Mouse (Mus musculus): ENCODE measurements around the gene AL731706.2.
A peak's percentile ranks its signal among the peaks of the same experiment; 100 is the strongest.
"Not testable (repeated sequence)": the region's sequence is repeated elsewhere in the genome, so short reads cannot be mapped to it uniquely, and the experiment has no call there.

The AL731706.2 gene

DNA sequence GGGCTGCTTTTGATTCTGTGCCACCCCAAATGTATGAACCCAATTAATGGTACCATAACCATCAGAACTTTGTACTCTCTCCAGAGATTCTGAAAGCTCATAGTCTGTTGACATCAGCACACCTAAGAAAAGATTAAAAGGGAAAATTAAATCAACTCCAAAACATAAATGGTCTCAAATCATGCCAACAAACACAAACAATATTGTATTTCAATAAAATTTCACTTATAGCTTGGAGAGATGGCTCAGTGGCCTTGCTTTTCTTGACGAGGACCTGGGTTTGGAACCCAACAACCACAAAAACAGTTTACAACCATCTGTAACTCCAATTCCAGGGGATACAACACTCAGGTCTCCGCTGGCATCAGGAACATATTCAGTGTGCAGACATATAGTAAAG lies at the start of gene AL731706.2:
Gene AL731706.2, minus strand, starts transcription at position 101 of the 400 bp plus-strand sequence.
- DNase-seq (ENCODE audit: low spot score) = no peak

DNA sequence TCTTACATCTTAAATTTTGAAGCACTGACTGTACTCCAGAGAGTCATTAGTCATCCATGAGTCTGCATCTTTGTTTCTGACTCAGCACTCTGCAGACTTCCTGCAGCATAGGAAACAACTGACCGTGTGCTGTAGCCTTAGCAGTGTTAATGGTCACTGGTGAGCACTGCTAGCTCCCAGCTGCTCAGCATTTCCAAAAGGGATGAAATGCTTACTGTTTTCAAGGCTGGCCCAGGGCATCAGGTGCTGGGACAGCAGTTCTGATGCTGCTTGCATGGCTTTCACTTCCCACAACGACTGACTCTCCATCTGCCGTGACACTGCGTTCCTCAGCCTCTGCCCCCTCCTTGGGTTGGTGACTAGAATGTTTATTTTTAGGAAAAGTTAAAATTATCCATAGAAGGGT lies 35.5 kb upstream of the AL731706.2 start:
- DNase-seq (ENCODE audit: low spot score) = no peak

DNA sequence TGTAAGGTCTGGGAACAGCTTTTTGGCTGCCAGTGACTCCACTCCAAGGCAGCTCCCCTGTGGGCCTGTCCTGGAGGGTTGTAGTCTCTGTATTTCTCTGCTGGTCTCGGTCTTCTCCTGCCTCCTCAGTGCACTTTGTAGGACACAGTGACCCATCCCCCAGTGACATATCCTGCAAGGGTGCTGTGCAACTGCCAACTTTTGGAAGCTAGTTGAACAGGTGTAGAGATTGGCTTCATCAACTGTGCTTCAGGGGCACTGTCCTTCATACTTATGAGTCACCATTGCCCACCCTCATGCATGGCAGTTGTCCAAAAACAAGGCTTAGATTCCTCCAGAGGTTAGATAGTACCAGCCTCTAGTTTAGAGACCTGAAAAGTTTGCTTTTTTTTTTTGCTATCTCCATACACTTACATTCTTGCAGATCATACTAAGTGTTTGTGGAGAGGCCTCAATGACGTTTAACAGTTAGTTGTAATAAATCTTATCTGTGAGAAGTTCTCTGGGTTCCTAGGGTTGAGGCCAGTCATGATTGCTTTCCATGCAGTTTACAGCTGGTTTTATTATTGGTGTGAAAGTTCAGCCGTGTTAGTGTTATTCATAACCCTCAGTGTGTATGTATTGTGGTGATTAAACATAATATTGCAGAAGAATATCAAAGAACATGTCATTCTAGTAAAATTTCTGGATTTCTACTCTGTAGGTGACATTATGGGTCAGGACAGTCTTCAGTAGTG lies 34.9 kb upstream of the AL731706.2 start:
- no peak for DNase-seq (ENCODE audit: low spot score)

DNA sequence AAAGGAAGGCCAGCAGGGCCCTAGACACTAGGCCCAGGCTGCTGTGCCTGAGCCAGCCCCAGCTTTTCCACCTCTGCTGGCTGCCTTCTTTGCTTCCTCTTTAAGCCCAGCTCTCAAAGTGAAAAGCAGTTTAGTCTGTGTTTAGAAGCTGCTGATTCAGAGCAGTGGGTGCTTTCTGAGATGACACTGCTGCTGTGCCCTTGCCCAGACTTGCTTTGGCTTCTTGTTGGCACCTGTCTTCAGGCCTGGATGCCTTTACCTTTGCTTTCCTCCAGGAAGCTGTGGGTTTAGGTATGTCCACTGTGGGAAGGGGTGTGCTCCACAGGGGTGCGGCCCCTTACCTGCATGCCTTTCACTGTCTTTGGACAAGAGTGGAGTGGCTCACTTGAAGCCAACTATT lies 34.0 kb upstream of the AL731706.2 start:
- DNase-seq (ENCODE audit: low spot score) = no peak

DNA sequence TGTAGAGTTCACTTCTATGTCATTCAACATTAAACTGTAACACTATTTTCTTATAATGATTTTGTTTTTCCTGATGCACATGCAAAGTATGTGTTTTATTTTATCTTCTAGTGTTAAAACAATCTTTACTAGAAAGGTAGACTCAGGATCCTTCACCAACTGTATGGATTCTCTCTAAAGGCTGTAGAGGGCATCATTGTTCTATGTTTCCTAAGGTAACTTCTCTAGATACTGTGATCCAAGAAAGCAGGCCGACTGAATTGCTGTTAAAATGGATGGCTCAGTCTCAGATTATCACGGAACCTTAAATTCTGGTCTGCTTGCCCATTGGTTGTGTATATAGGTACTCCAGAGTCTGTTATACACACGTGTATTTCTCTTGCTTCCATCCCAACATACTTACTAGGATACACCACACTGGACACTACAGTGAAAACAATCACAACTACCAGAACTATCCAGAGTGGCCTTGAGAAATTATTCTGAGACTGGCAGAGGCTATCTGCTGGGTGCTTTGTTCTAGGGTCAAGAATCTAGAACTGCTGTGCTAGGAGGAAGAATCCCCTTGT lies 28.9 kb upstream of the AL731706.2 start:
- DNase-seq (ENCODE audit: low spot score) = no peak

DNA sequence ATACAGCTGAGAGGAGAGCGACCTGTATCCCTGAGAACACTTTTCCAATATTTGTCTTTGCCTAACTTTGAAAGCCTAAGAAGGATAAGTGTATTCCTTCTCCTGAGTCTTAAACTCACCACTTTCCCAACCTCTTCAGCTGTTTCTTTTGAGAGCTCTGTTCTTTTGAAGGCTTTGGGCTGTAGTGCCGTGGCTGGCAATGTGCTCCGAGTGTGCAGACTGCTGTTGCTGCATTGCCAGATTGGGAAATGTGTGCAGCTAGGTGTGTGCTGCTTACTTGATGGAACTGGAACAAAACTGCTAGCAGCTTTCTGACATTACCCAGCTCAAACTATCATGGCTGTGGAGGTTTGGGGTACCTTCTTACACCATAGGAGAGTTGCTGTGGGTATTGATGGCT lies 27.5 kb upstream of the AL731706.2 start:
- DNase-seq (ENCODE audit: low spot score) = no peak

DNA sequence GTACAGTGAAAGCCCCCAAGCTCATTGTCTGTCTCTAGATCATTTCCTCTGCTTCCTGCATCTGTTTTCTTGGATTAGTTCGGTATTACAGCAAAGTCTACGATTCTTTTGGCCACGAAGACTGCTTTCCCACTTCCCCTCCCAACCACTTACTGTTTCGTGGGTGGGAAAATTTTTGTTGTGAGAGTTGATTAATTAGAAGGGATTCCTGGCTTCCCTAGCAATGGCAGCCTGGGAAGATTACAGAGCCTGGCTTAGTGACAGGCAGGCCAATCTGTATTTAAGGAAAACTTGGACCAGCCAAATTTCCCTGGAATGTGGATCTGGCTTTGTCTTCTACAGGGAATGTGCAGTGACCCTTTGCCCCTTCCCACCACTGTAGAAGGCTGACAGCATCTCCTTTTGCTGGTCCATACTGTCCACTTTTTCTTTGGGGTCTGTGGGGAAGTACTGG lies 26.5 kb upstream of the AL731706.2 start:
- no peak for DNase-seq (ENCODE audit: low spot score)

DNA sequence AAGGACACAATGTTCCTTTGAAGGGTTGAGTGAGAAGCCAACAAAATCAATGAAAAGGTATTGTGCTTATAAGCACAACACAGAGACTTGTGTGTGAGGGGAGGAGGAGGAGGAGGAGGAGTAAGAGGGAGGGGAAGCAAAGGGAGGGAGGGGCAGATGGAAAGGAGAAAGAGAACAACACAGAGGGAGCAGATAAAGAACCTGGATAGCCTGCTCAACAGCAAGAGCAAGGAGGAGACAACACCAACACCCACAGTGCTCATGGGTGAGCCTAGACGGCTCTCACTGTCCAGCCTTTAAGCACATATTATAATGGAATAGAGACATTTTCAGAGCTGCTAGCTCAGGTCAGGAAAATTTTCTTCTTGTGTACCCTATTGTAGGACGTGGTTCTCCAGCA lies 23.8 kb upstream of the AL731706.2 start:
- DNase-seq (ENCODE audit: low spot score) = no peak

DNA sequence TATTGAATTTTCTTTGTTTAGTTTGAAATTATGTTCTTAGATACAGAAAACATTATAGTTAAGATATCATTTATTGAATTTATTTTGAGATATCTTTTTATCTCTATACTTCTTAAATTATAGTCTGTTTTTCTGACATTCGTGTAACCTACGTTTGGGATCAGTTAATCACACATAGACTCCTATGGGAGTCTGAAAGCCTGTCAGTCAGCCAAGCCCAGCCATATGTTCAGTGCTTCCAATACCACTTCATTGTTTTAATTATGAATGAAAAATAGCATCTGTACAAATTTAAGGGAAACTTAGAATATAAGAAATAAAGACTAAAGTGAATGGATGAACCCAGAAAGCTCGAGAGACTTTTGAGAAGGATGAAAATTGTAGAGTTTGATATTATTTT lies 23.1 kb upstream of the AL731706.2 start:
- no peak for DNase-seq (ENCODE audit: low spot score)

DNA sequence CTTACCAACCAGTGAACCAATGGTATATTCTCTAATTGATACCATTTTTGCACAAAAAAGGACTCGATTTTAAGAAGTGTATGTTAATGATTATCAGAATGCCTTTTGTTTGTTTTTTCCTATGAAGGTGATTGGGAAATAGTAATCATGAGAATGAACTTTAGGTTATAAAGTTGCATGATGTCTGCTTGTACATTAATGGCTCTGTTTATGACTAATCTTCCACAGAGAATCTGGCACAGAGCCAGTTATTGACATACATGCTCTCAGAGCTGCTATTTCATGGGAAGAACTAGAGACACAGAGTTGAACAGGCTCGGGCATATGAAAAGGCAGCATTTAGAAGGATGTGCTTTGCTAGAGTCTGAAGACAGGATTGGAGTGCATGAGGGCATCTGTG lies 10.7 kb upstream of the AL731706.2 start:
- no peak for DNase-seq (ENCODE audit: low spot score)

DNA sequence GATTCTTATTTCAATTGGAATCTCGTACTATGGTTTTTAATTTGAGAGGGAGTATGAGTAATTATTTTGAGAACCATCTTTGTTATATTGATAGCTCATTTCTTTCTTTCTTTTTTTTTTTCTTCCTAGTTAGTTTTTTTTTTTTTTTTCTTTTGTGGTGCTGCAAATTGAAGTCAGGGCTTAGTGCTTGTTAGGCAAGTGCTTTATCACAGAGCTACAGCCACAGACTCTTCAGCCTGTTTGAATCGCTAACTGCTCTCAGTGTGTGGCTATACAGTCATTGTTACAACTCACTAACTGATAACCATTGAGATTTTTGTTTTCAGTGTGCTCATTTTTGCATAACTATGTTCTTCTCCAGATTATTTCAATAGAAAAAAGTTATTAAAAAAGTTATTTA lies 9.0 kb upstream of the AL731706.2 start:
- no peak for DNase-seq (ENCODE audit: low spot score)

DNA sequence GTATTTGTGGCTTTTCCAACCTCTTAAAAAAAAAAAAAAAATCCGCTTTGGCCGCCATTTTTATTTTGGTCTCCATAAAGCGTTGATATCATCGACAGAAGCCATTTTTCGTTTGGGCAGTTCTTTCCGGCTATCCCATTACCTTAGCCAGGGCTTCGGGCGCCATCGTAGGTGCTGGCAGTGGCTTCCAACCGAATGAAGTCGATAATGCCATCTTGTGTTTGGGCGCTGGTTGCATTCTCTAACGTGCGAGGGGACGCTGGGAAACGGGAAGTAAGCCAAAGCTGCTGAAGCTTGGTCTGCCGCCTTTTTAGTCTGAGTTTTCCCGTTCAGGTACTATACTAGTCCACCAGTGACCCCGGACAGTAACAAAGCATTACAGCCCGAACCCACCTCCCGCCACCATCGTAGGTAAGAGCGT lies 6.5 kb upstream of the AL731706.2 start:
- DNase-seq (ENCODE audit: low spot score) = peak; percentile 99

DNA sequence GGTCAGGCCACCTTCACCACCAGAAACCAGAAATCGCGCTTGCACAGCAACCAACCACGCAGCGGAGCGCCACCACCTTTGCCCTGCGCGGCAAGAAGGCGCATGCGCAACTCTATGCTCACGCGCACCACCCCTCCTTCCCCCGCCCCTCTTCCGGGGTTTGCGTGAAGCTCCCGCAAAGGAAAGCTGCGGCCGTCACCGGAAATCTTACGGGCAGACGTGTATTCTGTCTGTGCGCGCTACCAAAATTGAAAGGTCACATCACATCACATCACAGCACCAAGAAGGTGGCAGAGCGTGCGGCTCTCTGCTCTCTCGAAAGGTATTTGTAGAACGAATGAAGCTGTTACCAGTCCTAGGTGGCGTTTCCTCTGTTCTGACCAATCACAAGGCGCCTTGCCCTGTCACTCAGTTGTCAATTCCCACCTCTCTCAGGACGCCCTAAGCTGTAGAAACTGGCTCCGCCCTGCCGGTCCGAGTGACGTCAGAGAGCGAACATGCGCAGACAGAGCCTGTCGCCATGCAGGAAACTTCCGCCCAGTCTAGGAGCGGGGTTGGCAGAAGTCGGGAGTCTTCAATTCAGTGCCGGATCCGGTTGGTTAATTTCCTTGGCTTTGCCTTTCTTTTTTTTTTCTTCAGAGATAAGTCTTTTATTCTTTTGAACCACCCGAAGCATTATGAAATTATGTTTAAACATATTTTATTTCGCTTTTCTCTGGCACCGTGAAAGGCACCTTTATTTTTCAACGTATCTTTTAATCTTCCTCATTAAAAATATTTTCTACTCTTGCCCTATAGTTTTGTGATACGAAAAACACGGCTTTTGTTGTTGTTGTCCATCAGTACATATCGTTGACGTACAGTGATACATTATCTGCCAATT lies 5.8 kb upstream of the AL731706.2 start, which contains the start of the genes Slx4ip, AL731706.1 and Mkks:
Gene Slx4ip, plus strand, starts transcription at position 151 of the 883 bp plus-strand sequence.
Gene AL731706.1, minus strand, starts transcription at position 322 of the 883 bp plus-strand sequence.
Gene Mkks, minus strand, starts transcription at position 322 of the 883 bp plus-strand sequence.
- DNase-seq (ENCODE audit: low spot score) = peak; percentile 100

DNA sequence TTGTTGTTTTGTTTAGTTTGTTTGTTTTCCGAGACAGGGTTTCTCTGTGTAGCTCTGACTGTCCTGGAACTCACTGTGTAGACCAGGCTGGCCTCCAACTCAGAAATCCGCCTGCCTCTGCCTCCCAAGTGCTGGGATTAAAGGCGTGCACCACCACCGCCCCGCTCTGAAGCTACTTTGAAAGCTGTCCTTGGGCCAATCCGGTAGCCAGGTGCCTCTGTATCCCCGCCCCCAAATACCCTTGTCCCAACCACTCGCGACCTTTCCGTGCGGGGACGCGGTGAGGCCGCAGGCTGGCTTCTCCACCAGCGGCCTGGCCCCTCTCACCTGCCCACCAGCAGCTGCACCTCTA lies 5.2 kb upstream of the AL731706.2 start:
- DNase-seq (ENCODE audit: low spot score) = not testable (repeated sequence)

DNA sequence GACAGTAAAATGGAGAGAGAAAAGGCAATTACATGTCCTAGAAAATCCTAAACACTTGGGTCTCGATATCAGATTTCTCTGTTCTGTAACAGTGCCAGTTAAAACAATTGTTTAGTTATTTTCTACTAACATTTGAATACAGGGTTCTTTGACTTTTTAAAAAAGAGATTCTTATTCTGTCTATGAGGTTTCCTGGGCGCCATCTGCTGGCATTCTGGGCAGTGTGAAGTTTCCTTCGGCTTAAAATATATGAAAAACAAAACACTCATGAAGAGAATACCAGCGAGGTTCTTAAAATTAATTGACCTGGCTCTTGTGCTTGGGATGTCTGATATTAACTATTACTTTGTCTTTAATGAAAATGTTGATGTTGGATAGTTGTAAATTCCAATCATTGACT lies 1.4 kb upstream of the AL731706.2 start:
- DNase-seq (ENCODE audit: low spot score) = peak; percentile 58

DNA sequence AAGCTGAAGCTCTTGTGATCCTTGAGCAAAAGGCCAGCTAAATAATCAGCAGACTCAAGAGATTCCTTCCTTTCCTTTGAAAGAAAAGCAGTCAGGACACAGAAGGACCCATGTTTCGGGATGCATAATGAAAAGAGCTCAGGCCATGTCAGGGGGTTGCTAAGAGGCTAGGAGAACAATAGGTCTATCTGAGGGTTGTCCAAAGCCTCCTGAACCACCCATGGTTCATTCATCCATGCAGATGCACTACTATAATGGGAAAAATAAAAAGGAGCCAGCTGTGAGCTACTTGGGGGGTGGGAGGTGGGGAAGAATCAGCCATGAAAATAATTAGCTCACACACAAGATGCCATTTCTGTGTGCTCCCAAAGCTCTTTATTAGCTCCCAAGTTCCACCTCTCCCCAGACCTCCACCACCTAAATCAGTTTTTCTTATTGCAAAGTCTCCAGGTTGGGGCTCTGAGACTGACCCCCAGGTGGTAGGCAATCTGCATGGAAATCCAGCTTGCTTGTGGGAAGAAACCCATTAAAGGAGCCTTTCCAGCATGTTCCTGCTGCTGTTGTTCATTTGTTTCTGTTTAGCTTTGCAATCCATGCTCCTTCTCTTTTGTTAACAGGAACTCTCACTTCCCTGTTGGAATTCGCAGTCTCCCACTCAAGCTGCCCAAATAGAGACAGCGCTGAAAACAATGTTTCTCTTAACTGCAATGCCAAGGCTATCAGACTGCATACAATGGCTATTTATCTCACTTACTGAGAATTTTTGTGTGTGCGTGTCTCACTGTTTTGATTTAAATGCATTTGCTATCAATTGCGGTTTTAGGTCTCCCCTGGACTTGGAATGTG lies 30.7 kb downstream of the AL731706.2 start:
- no peak for DNase-seq (ENCODE audit: low spot score)

DNA sequence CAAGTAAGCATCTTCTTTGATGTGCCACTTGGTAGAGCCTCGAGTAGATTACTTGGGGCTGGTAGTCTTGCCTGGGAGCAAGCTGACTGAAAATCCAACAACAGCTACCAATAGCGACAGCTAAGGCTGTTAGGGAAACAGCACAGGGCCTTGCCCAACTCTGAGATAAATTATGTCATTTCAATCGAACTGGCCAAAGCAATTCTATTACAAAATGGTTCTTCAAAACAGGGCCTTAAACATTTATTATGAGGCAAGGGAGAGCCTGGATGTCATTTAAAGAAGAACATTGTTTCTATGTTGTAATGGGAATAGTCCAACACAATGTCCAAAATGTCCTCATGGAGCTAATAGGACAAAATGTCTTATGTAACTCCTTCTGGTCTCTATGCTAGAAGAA lies 35.1 kb downstream of the AL731706.2 start:
- DNase-seq (ENCODE audit: low spot score) = no peak

DNA sequence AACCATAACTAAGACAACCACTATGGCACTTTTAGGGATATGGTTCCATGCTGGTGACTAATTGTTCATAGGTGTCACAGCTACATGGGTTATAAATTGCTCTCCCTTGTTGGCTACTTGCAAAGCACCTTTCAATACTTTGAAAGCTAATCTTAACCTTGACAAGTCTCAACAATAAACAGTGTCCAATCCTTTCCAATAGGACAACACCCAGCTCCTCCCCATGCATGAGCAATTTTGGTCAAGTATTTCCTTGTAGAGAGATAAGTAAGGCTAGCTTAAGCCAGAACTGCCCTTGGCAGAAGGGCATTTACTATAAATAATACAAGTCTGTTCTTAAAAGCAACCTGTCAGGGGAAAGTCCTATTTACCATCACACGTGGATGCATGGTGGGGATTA lies 47.5 kb downstream of the AL731706.2 start:
- no peak for DNase-seq (ENCODE audit: low spot score)

DNA sequence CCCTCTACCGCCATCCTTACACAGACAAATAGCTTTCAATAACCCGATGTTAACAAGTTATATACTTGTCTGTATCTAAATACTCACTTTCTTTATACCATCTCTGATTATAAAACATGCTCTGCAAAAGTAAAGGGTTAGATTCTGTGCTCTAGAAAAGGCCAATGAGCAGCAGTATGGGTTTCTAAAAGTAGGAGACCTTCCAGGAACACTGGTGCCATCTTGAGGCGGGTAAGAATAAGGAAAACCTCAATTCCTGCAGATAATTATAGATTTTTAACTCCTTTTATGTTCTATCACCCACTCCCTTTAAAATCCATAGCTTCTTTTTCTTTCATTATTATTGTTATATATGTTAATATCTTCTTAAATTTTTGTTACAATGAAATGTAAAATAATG lies 49.6 kb downstream of the AL731706.2 start:
- no peak for DNase-seq (ENCODE audit: low spot score)

All from layer of hippocampus, adult 9-10 months (tissue).